Mouse (Mus musculus): ENCODE measurements at regions not wholly inside any gene's neighbourhood (a gene's known extent, or its start where the extent isn't known, plus 50 kb on each side); places are given as distances from the start of the nearest gene placed in this dataset.

- no peak for DNase-seq (ENCODE audit: low read depth, low spot score)
Observed at GRCm38 (mm10) chr13:101506696-101507095, 261.3 kb downstream of the Pik3r1 start.

GRCm38 (mm10) chr13:101505054-101505453 lies 263.0 kb downstream of the Pik3r1 start:
- DNase-seq (ENCODE audit: low read depth, low spot score) = no peak

- no peak for DNase-seq (ENCODE audit: low read depth, low spot score)
Observed at GRCm38 (mm10) chr13:101504241-101504640, 263.8 kb downstream of the Pik3r1 start.

GRCm38 (mm10) chr13:101501845-101502284 lies 266.2 kb downstream of the Pik3r1 start:
- no peak for DNase-seq (ENCODE audit: low read depth, low spot score)

- DNase-seq (ENCODE audit: low read depth, low spot score) = no peak
Observed at GRCm38 (mm10) chr13:101501061-101501460, 267.0 kb downstream of the Pik3r1 start.

- DNase-seq (ENCODE audit: low read depth, low spot score) = no peak
Observed at GRCm38 (mm10) chr13:101491835-101492234, 276.2 kb downstream of the Pik3r1 start.

- no peak for DNase-seq (ENCODE audit: low read depth, low spot score)
Observed at GRCm38 (mm10) chr13:101490961-101491360, 277.1 kb downstream of the Pik3r1 start.

GRCm38 (mm10) chr13:101487621-101488020 lies 280.4 kb downstream of the Pik3r1 start:
- no peak for DNase-seq (ENCODE audit: low read depth, low spot score)

GRCm38 (mm10) chr13:101485823-101486222 lies 282.2 kb downstream of the Pik3r1 start:
- no peak for DNase-seq (ENCODE audit: low read depth, low spot score)

GRCm38 (mm10) chr13:101483816-101484215 lies 284.2 kb downstream of the Pik3r1 start:
- DNase-seq (ENCODE audit: low read depth, low spot score) = no peak

- no peak for DNase-seq (ENCODE audit: low read depth, low spot score)
Observed at GRCm38 (mm10) chr13:101481551-101482184, 286.3 kb downstream of the Pik3r1 start.

GRCm38 (mm10) chr13:101479297-101479652 lies 288.7 kb downstream of the Pik3r1 start:
- DNase-seq (ENCODE audit: low read depth, low spot score) = no peak

GRCm38 (mm10) chr13:101478608-101479296 lies 289.3 kb downstream of the Pik3r1 start:
- no peak for DNase-seq (ENCODE audit: low read depth, low spot score)

GRCm38 (mm10) chr13:101473349-101473748 lies 294.7 kb downstream of the Pik3r1 start:
- DNase-seq (ENCODE audit: low read depth, low spot score) = no peak

- DNase-seq (ENCODE audit: low read depth, low spot score) = no peak
Observed at GRCm38 (mm10) chr13:101470560-101471247, 297.3 kb downstream of the Pik3r1 start.

GRCm38 (mm10) chr13:101465748-101466127 lies 302.3 kb downstream of the Pik3r1 start:
- no peak for DNase-seq (ENCODE audit: low read depth, low spot score)

GRCm38 (mm10) chr13:101464928-101465747 lies 302.9 kb downstream of the Pik3r1 start:
- peak; percentile 61 for DNase-seq (ENCODE audit: low read depth, low spot score)

GRCm38 (mm10) chr13:101456926-101457325 lies 311.1 kb downstream of the Pik3r1 start:
- no peak for DNase-seq (ENCODE audit: low read depth, low spot score)

GRCm38 (mm10) chr13:101454276-101454675 lies 313.7 kb downstream of the Pik3r1 start:
- no peak for DNase-seq (ENCODE audit: low read depth, low spot score)

- no peak for DNase-seq (ENCODE audit: low read depth, low spot score)
Observed at GRCm38 (mm10) chr13:101450501-101450900, 317.5 kb downstream of the Pik3r1 start.

GRCm38 (mm10) chr13:101439517-101439916 lies 328.5 kb downstream of the Pik3r1 start:
- DNase-seq (ENCODE audit: low read depth, low spot score) = no peak

- DNase-seq (ENCODE audit: low read depth, low spot score) = no peak
Observed at GRCm38 (mm10) chr13:101439041-101439440, 329.0 kb downstream of the Pik3r1 start.

Data from forelimb bud, embryonic 11.5 days (tissue).